Mouse (Mus musculus): Measurements from ENCODE around the gene Mdm2. TPM values are rescaled to one million over a fixed set of nuclear protein-coding genes. Genes with fewer than 3 reads are reported as not detected.

The Mdm2 gene
- polyA plus RNA-seq, 1 experiment = 36.0 TPM

DNA sequence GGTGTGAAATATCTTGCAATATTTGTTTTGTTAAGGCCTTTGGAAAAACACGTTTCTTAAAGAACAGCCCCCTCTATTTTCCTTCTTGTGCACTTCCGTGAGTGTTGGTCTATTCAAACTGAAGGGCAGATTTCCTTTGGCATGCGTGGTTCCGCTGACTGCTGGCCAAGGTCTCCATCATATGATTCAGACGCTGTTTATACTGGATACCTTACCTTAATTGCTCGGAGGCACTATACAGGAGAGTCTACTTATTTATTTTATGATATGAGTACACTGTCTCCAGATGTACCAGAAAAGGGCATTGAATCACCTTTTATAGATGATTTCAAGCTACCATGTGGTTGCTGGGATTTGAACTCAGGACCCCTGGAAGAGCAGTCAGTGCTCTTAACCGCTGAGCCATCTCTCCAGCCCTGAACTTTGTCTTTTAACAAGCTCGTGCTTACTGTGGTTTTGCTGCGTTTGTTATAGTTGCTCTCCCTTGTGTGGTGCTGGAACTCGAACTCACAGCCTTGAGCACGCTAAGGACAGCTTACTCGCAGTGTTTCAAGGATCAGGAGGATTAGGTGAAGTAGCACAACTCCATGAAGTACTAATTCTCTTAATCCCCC lies 60.4 kb downstream of the Mdm2 start:
- Histone ChIP-seq H3K79me3 (ENCODE audit: low read depth) (no peaks in the 10 kb centered on the region), H3ac (ENCODE audit: control insufficient read depth, insufficient read length, low read depth) (no peak overlapping the region), H3K27me3 (ENCODE audit: control insufficient read depth, insufficient read depth, insufficient read length) (no peaks in the 10 kb centered on the region), H3K36me3 (ENCODE audit: control insufficient read depth, insufficient read depth) (no peaks in the 10 kb centered on the region), H3K79me2 (ENCODE audit: control insufficient read depth, insufficient read depth) (no peaks in the 10 kb centered on the region), H3K4me3 (ENCODE audit: insufficient read depth, poor library complexity, severe bottlenecking) (no peak overlapping the region)
- TF ChIP-seq MAX (IDR thresholded peaks at IDR 0.05) (no peak), CTCF (IDR thresholded peaks at IDR 0.05; ENCODE audit: control insufficient read depth, insufficient read depth, insufficient read length) (no peak), MYOG (IDR thresholded peaks at IDR 0.05; ENCODE audit: control insufficient read depth, extremely low read depth, insufficient read length) (no peak), MYOD1 (IDR thresholded peaks at IDR 0.05; ENCODE audit: control insufficient read depth, insufficient read length, low read depth) (no peak), FOSL1 (IDR thresholded peaks at IDR 0.05; ENCODE audit: insufficient read depth, low read length, poor library complexity, severe bottlenecking) (no peak), CEBPB (IDR thresholded peaks at IDR 0.05; ENCODE audit: low read depth) (no peak), USF1 (IDR thresholded peaks at IDR 0.05; ENCODE audit: low read depth) (no peak)

DNA sequence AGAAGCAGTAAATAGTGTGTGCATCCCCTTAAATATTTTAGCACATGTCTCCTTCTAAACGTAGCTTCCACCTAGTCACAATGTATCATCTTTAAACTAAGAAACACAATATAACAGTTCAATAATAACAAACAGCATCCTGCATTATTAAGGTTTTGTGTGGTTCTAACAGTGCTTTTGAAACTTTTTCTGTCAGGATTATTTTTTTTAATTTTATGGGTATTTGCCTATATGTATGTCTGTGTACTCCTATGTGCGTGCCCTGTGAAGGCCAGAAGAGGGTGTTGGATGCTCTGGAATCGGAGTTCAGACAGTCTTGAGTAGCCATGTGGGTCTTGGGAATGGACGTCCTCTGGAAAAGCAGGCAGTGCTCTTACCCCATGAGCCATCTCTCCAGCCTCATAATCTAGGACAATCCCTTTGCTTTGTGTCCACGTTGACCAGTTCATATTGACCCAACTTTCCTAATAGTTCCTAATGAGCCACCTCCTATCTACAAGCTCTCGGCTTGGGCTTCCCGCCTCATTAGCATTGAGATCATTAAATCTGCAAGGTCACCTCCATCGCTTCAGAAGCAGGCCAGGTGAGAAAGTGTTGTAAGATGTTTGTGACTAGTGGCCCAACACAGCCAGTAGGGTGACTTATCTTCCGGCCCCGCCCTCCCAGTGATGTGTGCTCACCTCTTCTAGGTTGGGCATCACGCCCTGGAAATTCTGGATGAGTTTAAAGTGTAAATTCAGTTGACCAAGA lies 61.1 kb downstream of the Mdm2 start:
- Histone ChIP-seq H3K79me2 (ENCODE audit: control insufficient read depth, insufficient read depth) (no peaks in the 10 kb centered on the region), H3K4me3 (ENCODE audit: insufficient read depth, poor library complexity, severe bottlenecking) (no peak overlapping the region), H3K79me3 (ENCODE audit: low read depth) (no peaks in the 10 kb centered on the region), H3K27me3 (ENCODE audit: control insufficient read depth, insufficient read depth, insufficient read length) (no peaks in the 10 kb centered on the region), H3ac (ENCODE audit: control insufficient read depth, insufficient read length, low read depth) (no peak overlapping the region), H3K36me3 (ENCODE audit: control insufficient read depth, insufficient read depth) (no peaks in the 10 kb centered on the region)
- no peak for TF ChIP-seq MAX (IDR thresholded peaks at IDR 0.05)
- no peak for TF ChIP-seq CEBPB (IDR thresholded peaks at IDR 0.05; ENCODE audit: low read depth)
- no peak for TF ChIP-seq MYOD1 (IDR thresholded peaks at IDR 0.05; ENCODE audit: control insufficient read depth, insufficient read length, low read depth)

DNA sequence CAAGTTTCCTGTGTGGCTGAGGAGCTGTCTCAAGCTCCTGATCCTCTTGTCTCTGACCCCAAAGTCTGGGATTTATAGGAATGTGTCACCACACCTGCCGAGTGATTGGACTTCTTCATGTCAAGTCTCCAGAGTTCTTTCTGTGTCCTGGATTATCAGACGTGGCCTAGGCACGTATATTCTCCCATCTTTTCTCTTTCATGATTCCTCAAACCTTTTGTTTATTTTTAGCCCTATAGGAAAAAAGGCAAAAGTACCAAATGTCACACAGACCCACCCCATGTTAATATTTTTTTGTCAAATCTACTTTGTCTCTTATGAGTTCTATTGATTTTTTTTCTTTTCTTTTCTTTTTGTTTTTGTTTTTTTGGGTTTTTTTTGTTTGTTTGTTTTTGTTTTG lies 61.9 kb downstream of the Mdm2 start:
- Histone ChIP-seq H3K4me3 (ENCODE audit: insufficient read depth, poor library complexity, severe bottlenecking) (no peak overlapping the region), H3K27me3 (ENCODE audit: control insufficient read depth, insufficient read depth, insufficient read length) (no peaks in the 10 kb centered on the region), H3ac (ENCODE audit: control insufficient read depth, insufficient read length, low read depth) (no peak overlapping the region), H3K79me2 (ENCODE audit: control insufficient read depth, insufficient read depth) (no peaks in the 10 kb centered on the region), H3K36me3 (ENCODE audit: control insufficient read depth, insufficient read depth) (no peaks in the 10 kb centered on the region), H3K79me3 (ENCODE audit: low read depth) (no peaks in the 10 kb centered on the region)
- TF ChIP-seq FOSL1 (IDR thresholded peaks at IDR 0.05; ENCODE audit: insufficient read depth, low read length, poor library complexity, severe bottlenecking) (no peak), MYOD1 (IDR thresholded peaks at IDR 0.05; ENCODE audit: control insufficient read depth, insufficient read length, low read depth) (no peak), MAX (IDR thresholded peaks at IDR 0.05) (no peak), CTCF (IDR thresholded peaks at IDR 0.05; ENCODE audit: control insufficient read depth, insufficient read depth, insufficient read length) (no peak), MYOG (IDR thresholded peaks at IDR 0.05; ENCODE audit: control insufficient read depth, extremely low read depth, insufficient read length) (no peak), CEBPB (IDR thresholded peaks at IDR 0.05; ENCODE audit: low read depth) (no peak), USF1 (IDR thresholded peaks at IDR 0.05; ENCODE audit: low read depth) (no peak)

DNA sequence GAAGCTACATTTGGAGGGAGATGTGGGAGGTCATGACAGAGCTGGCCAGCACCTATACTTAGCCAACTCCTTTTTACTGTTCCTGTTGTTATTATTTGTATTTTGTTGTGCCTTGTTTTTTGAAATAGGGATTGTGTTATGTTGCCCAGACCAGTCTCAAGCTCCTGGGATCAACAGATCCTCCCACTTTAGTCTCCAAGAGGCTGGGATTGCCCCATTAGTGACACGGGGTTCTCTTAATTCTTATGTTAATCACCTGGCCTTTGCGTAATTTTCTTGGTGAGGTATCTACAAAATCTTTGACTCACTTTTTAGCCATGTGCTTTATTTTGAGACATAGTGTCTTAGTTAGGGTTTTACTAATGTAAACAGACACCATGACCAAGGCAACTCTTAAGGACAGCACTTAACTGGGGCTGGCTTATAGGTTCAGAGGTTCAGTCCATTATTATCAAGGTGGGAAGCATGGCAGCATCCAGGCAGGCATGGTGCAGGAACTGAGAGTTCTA lies 62.5 kb downstream of the Mdm2 start:
- Histone ChIP-seq H3K27me3 (ENCODE audit: control insufficient read depth, insufficient read depth, insufficient read length) (no peaks in the 10 kb centered on the region), H3K4me3 (ENCODE audit: insufficient read depth, poor library complexity, severe bottlenecking) (no peak overlapping the region), H3K79me3 (ENCODE audit: low read depth) (no peaks in the 10 kb centered on the region), H3K79me2 (ENCODE audit: control insufficient read depth, insufficient read depth) (no peaks in the 10 kb centered on the region), H3ac (ENCODE audit: control insufficient read depth, insufficient read length, low read depth) (no peak overlapping the region), H3K36me3 (ENCODE audit: control insufficient read depth, insufficient read depth) (no peaks in the 10 kb centered on the region)
- no peak for TF ChIP-seq MAX (IDR thresholded peaks at IDR 0.05)
- no peak for TF ChIP-seq CTCF (IDR thresholded peaks at IDR 0.05; ENCODE audit: control insufficient read depth, insufficient read depth, insufficient read length)
- TF ChIP-seq CEBPB (IDR thresholded peaks at IDR 0.05; ENCODE audit: low read depth) = no peak
- TF ChIP-seq FOSL1 (IDR thresholded peaks at IDR 0.05; ENCODE audit: insufficient read depth, low read length, poor library complexity, severe bottlenecking) = no peak
- no peak for TF ChIP-seq USF1 (IDR thresholded peaks at IDR 0.05; ENCODE audit: low read depth)
- no peak for TF ChIP-seq MYOG (IDR thresholded peaks at IDR 0.05; ENCODE audit: control insufficient read depth, extremely low read depth, insufficient read length)
- no peak for TF ChIP-seq MYOD1 (IDR thresholded peaks at IDR 0.05; ENCODE audit: control insufficient read depth, insufficient read length, low read depth)

DNA sequence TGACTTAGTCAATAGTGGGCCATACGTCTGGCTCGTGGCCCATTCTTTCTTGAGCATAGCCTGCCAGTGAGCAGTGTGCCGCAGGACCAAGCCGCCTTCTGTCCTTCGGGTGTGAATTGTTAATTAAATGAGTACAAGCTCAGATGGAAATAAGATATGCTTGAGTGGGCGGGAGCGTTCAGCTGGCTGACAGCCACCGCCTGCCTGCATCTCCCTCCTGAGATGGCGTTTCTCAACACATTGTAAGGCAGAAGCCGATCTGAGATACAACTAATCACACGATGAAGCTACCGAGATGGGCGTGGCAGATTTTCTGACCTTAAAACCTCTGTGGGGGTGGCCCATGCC lies 63.4 kb downstream of the Mdm2 start:
- no peaks in the 10 kb centered on the region for H3K79me3 ChIP-seq (ENCODE audit: low read depth)
- H3K36me3 ChIP-seq (ENCODE audit: control insufficient read depth, insufficient read depth) = no peaks in the 10 kb centered on the region
- TF ChIP-seq MAX (IDR thresholded peaks at IDR 0.05) (no peak), CEBPB (IDR thresholded peaks at IDR 0.05; ENCODE audit: low read depth) (no peak), MYOG (IDR thresholded peaks at IDR 0.05; ENCODE audit: control insufficient read depth, extremely low read depth, insufficient read length) (no peak), USF1 (IDR thresholded peaks at IDR 0.05; ENCODE audit: low read depth) (no peak), FOSL1 (IDR thresholded peaks at IDR 0.05; ENCODE audit: insufficient read depth, low read length, poor library complexity, severe bottlenecking) (no peak), CTCF (IDR thresholded peaks at IDR 0.05; ENCODE audit: control insufficient read depth, insufficient read depth, insufficient read length) (no peak), MYOD1 (IDR thresholded peaks at IDR 0.05; ENCODE audit: control insufficient read depth, insufficient read length, low read depth) (no peak)
- H3K79me2 ChIP-seq (ENCODE audit: control insufficient read depth, insufficient read depth) = no peaks in the 10 kb centered on the region
- H3ac ChIP-seq (ENCODE audit: control insufficient read depth, insufficient read length, low read depth) = no peak overlapping the region
- H3K27me3 ChIP-seq (ENCODE audit: control insufficient read depth, insufficient read depth, insufficient read length) = no peaks in the 10 kb centered on the region
- no peak overlapping the region for H3K4me3 ChIP-seq (ENCODE audit: insufficient read depth, poor library complexity, severe bottlenecking)

All from C2C12 (cell line).